ENCODE assay signal across 10 mouse cellular contexts in the genomic region with DNA sequence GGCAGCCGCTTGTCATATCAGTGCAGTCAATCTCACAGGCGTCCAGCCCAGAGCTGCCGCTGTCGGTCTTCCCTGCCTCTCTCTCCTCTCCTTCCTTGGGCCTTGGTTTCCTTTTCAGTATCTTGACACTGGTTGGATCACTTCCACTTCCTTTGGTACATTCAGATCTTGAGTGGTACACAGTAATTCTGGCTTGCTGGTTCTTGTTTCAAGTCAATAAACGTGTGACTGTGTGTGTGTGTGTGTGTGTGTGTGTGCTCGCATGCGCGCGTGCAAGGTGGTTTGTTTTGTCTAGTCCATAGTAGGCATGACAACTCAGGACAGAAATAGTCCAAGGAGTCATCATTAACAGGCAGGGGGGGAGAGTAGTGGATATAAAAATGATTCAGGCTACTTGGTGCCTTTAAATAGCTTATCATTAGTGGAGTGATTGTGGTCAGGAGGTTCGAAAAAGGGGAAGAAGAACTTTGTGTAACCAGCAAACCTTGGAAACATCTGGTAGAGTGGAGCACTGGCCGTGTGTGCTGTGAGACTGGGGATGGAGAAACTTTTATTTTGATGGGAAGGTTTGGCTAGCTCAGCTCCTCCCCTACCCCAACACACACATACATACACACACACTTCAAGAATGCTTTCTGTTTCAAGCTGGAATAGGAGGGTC.
DNase-seq lines count a peak whose midpoint lies in the region; ATAC-seq and TF ChIP-seq lines count a peak whose summit lies in the region.
"Had no signal": no experiment of that assay in that cellular context is flagged by ENCODE, and none has a peak within 500 bp of the region (broad histone marks: within the 10 kb centered on the region; RNA-seq: fewer than 3 reads in every experiment).

No protein-coding gene starts in this region.

- no peaks in the 10 kb centered on the region for H3K27me3 ChIP-seq in heart, adult 2 months (ENCODE audit: control insufficient read depth, insufficient read depth, low read length)
- no peaks in the 10 kb centered on the region; a peak in 1 of 4 replicates for H3K27me3 ChIP-seq in MEL (ENCODE audit: control insufficient read depth in 1 of 2, insufficient read depth in 2 of 2, low read length in 2 of 2)
- no peaks in the 10 kb centered on the region for H3K27me3 ChIP-seq in heart, embryonic 16.5 days (ENCODE audit: control insufficient read depth, insufficient read depth, low read length)
- no peaks in the 10 kb centered on the region for H3K27me3 ChIP-seq in midbrain, embryonic 13.5 days

- 0 out of 2 replicates have a peak, but pooled peaks have one; percentile 33 for TF ChIP-seq POLR2A in heart, adult 2 months (IDR thresholded peaks at IDR 0.05; ENCODE audit: insufficient read depth, low read depth, low read length)
- no peak for TF ChIP-seq POLR2A in MEL (IDR thresholded peaks at IDR 0.05; ENCODE audit: control insufficient read depth in 1 of 2, insufficient read depth in 1 of 2, low read depth in 1 of 2, low read length in 2 of 2, poor library complexity in 1 of 2)

- peak overlapping the region; percentile 75 for H3K27ac ChIP-seq in heart, adult 2 months
- H3K27ac ChIP-seq in MEL (ENCODE audit: control insufficient read depth, low read depth, low read length): no peak overlapping the region
- peak overlapping the region; percentile 55 for H3K27ac ChIP-seq in heart, embryonic 16.5 days (ENCODE audit: low read length)
- no peak overlapping the region for H3K27ac ChIP-seq in midbrain, embryonic 13.5 days
- H3K27ac ChIP-seq: hindbrain, embryonic 10.5 days had no signal

- H3K36me3 ChIP-seq in heart, adult 2 months (ENCODE audit: control insufficient read depth, insufficient read depth, low read length): no peaks in the 10 kb centered on the region
- peaks cover 0 to 4% of the 10 kb centered on the region in 2 experiments; a peak in 1 of 4 replicates for H3K36me3 ChIP-seq in MEL (ENCODE audit: control insufficient read depth in 1 of 2, insufficient read depth in 2 of 2, low read length in 2 of 2)
- no peaks in the 10 kb centered on the region for H3K36me3 ChIP-seq in heart, embryonic 16.5 days (ENCODE audit: control insufficient read depth, insufficient read depth)
- H3K36me3 ChIP-seq in midbrain, embryonic 13.5 days: no peaks in the 10 kb centered on the region
- H3K36me3 ChIP-seq: hindbrain, embryonic 10.5 days had no signal

- H3K9me3 ChIP-seq in MEL (replicated peaks; ENCODE audit: insufficient read depth, low read length): no peaks in the 10 kb centered on the region
- H3K9me3 ChIP-seq in heart, embryonic 16.5 days (replicated peaks; ENCODE audit: control insufficient read depth, low read length): no peaks in the 10 kb centered on the region
- no peaks in the 10 kb centered on the region for H3K9me3 ChIP-seq in midbrain, embryonic 13.5 days
- H3K9me3 ChIP-seq: hindbrain, embryonic 10.5 days had no signal

- no peak overlapping the region for H3K4me3 ChIP-seq in heart, adult 2 months
- H3K4me3 ChIP-seq in MEL (ENCODE audit: control insufficient read depth in 1 of 2, insufficient read depth in 1 of 2, low read depth in 2 of 2, low read length in 2 of 2): peak overlapping the region; percentile 13; a peak in 2 of 4 replicates
- no peak overlapping the region for H3K4me3 ChIP-seq in heart, embryonic 16.5 days (ENCODE audit: low read length)
- H3K4me3 ChIP-seq in midbrain, embryonic 13.5 days (replicated peaks): no peak overlapping the region
- H3K4me3 ChIP-seq: hindbrain, embryonic 10.5 days had no signal

- no peaks in the 10 kb centered on the region for H3K79me2 ChIP-seq in heart, adult 2 months (replicated peaks; ENCODE audit: control insufficient read depth, insufficient read depth, low read length)
- no peaks in the 10 kb centered on the region for H3K79me2 ChIP-seq in MEL (ENCODE audit: control insufficient read depth, insufficient read depth, low read length, poor library complexity)

- intact Hi-C loops in heart, adult 2 months (cut with DNase I): loop anchor here (5.0 kb wide), 3 partner anchors 42 to 166 kb away; no protein-coding TSS in a partner anchor

- WGBS in heart, adult 2 months: 10% methylated on average over 11 of the region's 11 CpGs
- 26% methylated on average over 11 of the region's 11 CpGs for WGBS in heart, embryonic 16.5 days
- WGBS in midbrain, embryonic 13.5 days: 79% methylated on average over 11 of the region's 11 CpGs

- peak overlapping the region; percentile 5; the same call in 1 of the 2 replicates for H3K9ac ChIP-seq in heart, adult 2 months (ENCODE audit: low read depth, low read length)
- H3K9ac ChIP-seq in MEL (ENCODE audit: control insufficient read depth, low read depth, low read length, poor library complexity, severe bottlenecking): no peak overlapping the region
- H3K9ac ChIP-seq in heart, embryonic 16.5 days (ENCODE audit: low read length): no peak overlapping the region
- no peak overlapping the region for H3K9ac ChIP-seq in midbrain, embryonic 13.5 days (replicated peaks)

- peaks cover 11% of the 10 kb centered on the region for H3K4me1 ChIP-seq in heart, adult 2 months (ENCODE audit: control insufficient read depth, insufficient read depth, low read length)
- H3K4me1 ChIP-seq in MEL (ENCODE audit: control insufficient read depth in 1 of 2, insufficient read depth in 2 of 2, low read length in 2 of 2): peaks cover 0 to 18% of the 10 kb centered on the region in 2 experiments; a peak in 2 of 4 replicates
- H3K4me1 ChIP-seq in heart, embryonic 16.5 days (ENCODE audit: control insufficient read depth, insufficient read depth, low read length): peaks cover 27% of the 10 kb centered on the region
- H3K4me1 ChIP-seq in midbrain, embryonic 13.5 days (replicated peaks): peaks cover 13% of the 10 kb centered on the region

- no peak for TF ChIP-seq CTCF in heart, adult 2 months (IDR thresholded peaks at IDR 0.05)
- no peak for TF ChIP-seq CTCF in MEL (IDR thresholded peaks at IDR 0.05 in 2 of 3, conservative IDR thresholded peaks at IDR 0.05 in 1 of 3; ENCODE audit: control insufficient read depth in 1 of 3, insufficient read depth in 1 of 3, low read depth in 2 of 3, low read length in 3 of 3, poor library complexity in 1 of 3, severe bottlenecking in 1 of 3)

- peak overlapping the region; percentile 21; the same call in 1 of the 2 replicates for H3K4me2 ChIP-seq in heart, embryonic 16.5 days (ENCODE audit: low read depth, low read length)
- H3K4me2 ChIP-seq in midbrain, embryonic 13.5 days (replicated peaks): no peak overlapping the region

- peak; percentile 81 for TF ChIP-seq EP300 in heart, adult 2 months (IDR thresholded peaks at IDR 0.05; ENCODE audit: insufficient read depth, low read depth, low read length)
- peak in 1 of 2 experiments; percentile 56; a peak in 2 of 4 replicates for TF ChIP-seq EP300 in MEL (IDR thresholded peaks at IDR 0.05; ENCODE audit: low read depth in 1 of 2, low read length in 2 of 2)

- no peak for TF ChIP-seq RAD21 in MEL (IDR thresholded peaks at IDR 0.05; ENCODE audit: low read depth, low read length)

- peak; percentile 58 for ATAC-seq in heart, embryonic 16.5 days (replicated peaks; ENCODE audit: extremely low read depth, insufficient read depth, low FRiP score)
- peak; percentile 84 for ATAC-seq in megakaryocyte, adult 5-6 weeks (ENCODE audit: poor library complexity, severe bottlenecking)
- ATAC-seq in midbrain, embryonic 13.5 days: no peak

- peak in 1 of 2 experiments; percentile 43 for DNase-seq in heart, adult 2 months
- DNase-seq in heart, postnatal 4 days: no peak
- peak; percentile 84 for DNase-seq in MEL (ENCODE audit: low read depth, low spot score)
- no peak for DNase-seq in neural tube, embryonic 10.5 days (ENCODE audit: extremely low spot score, low spot score)
- DNase-seq in yolk sac, embryonic 10.5 days (ENCODE audit: low spot score): no peak
- DNase-seq: cerebellum, adult 8-10 months had no signal

TF ChIP-seq in MEL, 35 proteins besides CTCF, POLR2A, EP300 and RAD21:
- TF ChIP-seq CHD2 (IDR thresholded peaks at IDR 0.05; ENCODE audit: low read length) (no peak), GATA1 (IDR thresholded peaks at IDR 0.05; ENCODE audit: low read depth, low read length) (peak; percentile 70), MYB (IDR thresholded peaks at IDR 0.05; ENCODE audit: low read depth, low read length) (no peak), RCOR1 (IDR thresholded peaks at IDR 0.05; ENCODE audit: low read depth, low read length) (peak; percentile 90), SMC3 (IDR thresholded peaks at IDR 0.05; ENCODE audit: low read depth, low read length) (no peak), MXI1 (IDR thresholded peaks at IDR 0.05; ENCODE audit: low read depth, low read length) (no peak), CHD1 (IDR thresholded peaks at IDR 0.05; ENCODE audit: low read depth, low read length) (no peak), ZMIZ1 (IDR thresholded peaks at IDR 0.05; ENCODE audit: low read depth, low read length) (no peak), MAX (IDR thresholded peaks at IDR 0.05; ENCODE audit: low read length) (no peak), SIN3A (IDR thresholded peaks at IDR 0.05; ENCODE audit: low read length) (peak; percentile 49), ZKSCAN1 (IDR thresholded peaks at IDR 0.05; ENCODE audit: low read depth, low read length) (no peak), TAL1 (IDR thresholded peaks at IDR 0.05; ENCODE audit: low read length) (0 out of 2 replicates have a peak, but pooled peaks have one; percentile 10), MEF2A (IDR thresholded peaks at IDR 0.05; ENCODE audit: extremely low read depth, insufficient replicate concordance, low read depth, low read length, poor library complexity, severe bottlenecking) (peak; percentile 63; the same call in 1 of the 2 replicates), UBTF (IDR thresholded peaks at IDR 0.05; ENCODE audit: borderline replicate concordance, insufficient read depth, low read depth, low read length) (no peak), E2F4 (IDR thresholded peaks at IDR 0.05; ENCODE audit: borderline replicate concordance, low read depth, low read length) (no peak), POLR2AphosphoS2 (IDR thresholded peaks at IDR 0.05; ENCODE audit: low read length) (no peak), ELF1 (IDR thresholded peaks at IDR 0.05; ENCODE audit: low read depth, low read length) (no peak), JUND (IDR thresholded peaks at IDR 0.05; ENCODE audit: low read depth, low read length) (no peak), ETS1 (IDR thresholded peaks at IDR 0.05; ENCODE audit: low read depth, low read length) (peak; percentile 53; the same call in 1 of the 2 replicates), MAZ (IDR thresholded peaks at IDR 0.05; ENCODE audit: low read depth, low read length) (no peak), NELFE (IDR thresholded peaks at IDR 0.05; ENCODE audit: low read depth, low read length) (no peak), BHLHE40 (IDR thresholded peaks at IDR 0.05; ENCODE audit: borderline replicate concordance, low read depth, low read length) (no peak), POLR2AphosphoS5 (IDR thresholded peaks at IDR 0.05; ENCODE audit: borderline replicate concordance, low read depth, low read length) (no peak), TBP (IDR thresholded peaks at IDR 0.05; ENCODE audit: low read depth, low read length) (no peak)

Comparison
In these comparisons a context has a peak if more than half of its experiments do, and no peak if none do; other contexts are left out.
1. H3K27ac ChIP-seq: peak in heart, adult 2 months (single experiment) and heart, embryonic 16.5 days (single experiment); none in MEL (single experiment) and midbrain, embryonic 13.5 days (single experiment).
2. H3K4me3 ChIP-seq: peak in MEL (2 of 2); none in heart, adult 2 months (single experiment), heart, embryonic 16.5 days (single experiment) and midbrain, embryonic 13.5 days (single experiment).